Mouse (Mus musculus): ENCODE results near the gene Limk2. TPM values are rescaled to one million over a fixed set of nuclear protein-coding genes. Genes with fewer than 3 reads are reported as not detected.
A peak's percentile ranks its signal among the peaks of the same experiment; 100 is the strongest.

Gene Limk2
- total RNA-seq, 2 experiments from 2014 or later = 21.6 to 24.9 TPM

- no peak for DNase-seq
- intact Hi-C loops (cut with DNase I) = no loop called here
Observed at GRCm38 (mm10) chr11:3341476-3341875, 67.5 kb downstream of the Limk2 start.

GRCm38 (mm10) chr11:3337961-3338360, 71.0 kb downstream of the Limk2 start:
- intact Hi-C loops (cut with DNase I) = loop anchor here (5.0 kb wide), 1 partner anchor 114 kb away; the partner anchor contains the start of gene Rnf185

GRCm38 (mm10) chr11:3337173-3337955, 71.6 kb downstream of the Limk2 start:
- peak; percentile 54 to 71 for DNase-seq
- intact Hi-C loops (cut with DNase I) = loop anchor here (5.0 kb wide), 1 partner anchor 115 kb away; the partner anchor contains the start of gene Rnf185

More at GRCm38 (mm10) chr11:3337961-3338360, 71.0 kb downstream of the Limk2 start:
- no peak for DNase-seq

- intact Hi-C loops (cut with DNase I) = loop anchor here (5.0 kb wide), 1 partner anchor 116 kb away; the partner anchor contains the start of gene Rnf185
Observed at GRCm38 (mm10) chr11:3336602-3337001, 72.4 kb downstream of the Limk2 start.

GRCm38 (mm10) chr11:3335651-3336216, 73.3 kb downstream of the Limk2 start:
- intact Hi-C loops (cut with DNase I) = loop anchor here (5.0 kb wide), 1 partner anchor 117 kb away; the partner anchor contains the start of gene Rnf185
- peak; percentile 49 to 55 for DNase-seq

More at GRCm38 (mm10) chr11:3336602-3337001, 72.4 kb downstream of the Limk2 start:
- no peak for DNase-seq

DNA sequence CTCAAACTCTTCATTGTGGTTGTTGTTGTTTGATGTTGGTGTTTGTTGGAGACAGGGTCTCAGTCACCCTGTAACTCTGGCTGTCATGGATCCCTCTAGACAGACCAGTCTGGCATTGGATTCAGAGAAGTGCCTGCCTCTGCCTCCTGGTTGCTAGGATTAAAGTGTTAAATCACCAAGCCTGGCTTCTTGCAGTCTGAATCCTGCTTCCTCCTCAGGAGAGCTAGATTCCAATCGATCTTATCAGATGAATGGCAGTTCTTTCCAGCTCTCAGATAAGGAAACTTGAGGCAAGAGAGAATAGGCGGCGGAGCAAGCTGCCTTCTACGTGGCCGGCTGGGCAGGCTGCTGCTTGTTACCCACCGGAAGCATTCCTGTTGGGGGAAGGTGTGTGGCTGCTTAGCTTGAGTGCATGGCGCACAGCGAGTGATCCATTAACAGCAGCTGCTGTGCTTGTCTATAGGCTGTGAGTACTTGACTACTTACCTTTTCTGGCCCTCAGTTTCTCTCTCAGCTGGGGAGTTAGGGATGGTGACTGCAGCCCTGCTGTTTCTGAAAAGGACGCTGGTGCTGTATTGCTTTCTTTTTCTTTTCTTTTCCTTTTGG, 74.2 kb downstream of the Limk2 start:
- intact Hi-C loops (cut with DNase I) = loop anchor here (5.0 kb wide), 1 partner anchor 117 kb away; the partner anchor contains the start of gene Rnf185

GRCm38 (mm10) chr11:3334141-3334710, 74.8 kb downstream of the Limk2 start:
- intact Hi-C loops (cut with DNase I) = no loop called here
- no peak for DNase-seq

More for the DNA sequence above, 74.2 kb downstream of the Limk2 start:
- no peak for DNase-seq

- intact Hi-C loops (cut with DNase I) = no loop called here
- DNase-seq = no peak
Observed at GRCm38 (mm10) chr11:3333111-3333695, 75.8 kb downstream of the Limk2 start.

DNA sequence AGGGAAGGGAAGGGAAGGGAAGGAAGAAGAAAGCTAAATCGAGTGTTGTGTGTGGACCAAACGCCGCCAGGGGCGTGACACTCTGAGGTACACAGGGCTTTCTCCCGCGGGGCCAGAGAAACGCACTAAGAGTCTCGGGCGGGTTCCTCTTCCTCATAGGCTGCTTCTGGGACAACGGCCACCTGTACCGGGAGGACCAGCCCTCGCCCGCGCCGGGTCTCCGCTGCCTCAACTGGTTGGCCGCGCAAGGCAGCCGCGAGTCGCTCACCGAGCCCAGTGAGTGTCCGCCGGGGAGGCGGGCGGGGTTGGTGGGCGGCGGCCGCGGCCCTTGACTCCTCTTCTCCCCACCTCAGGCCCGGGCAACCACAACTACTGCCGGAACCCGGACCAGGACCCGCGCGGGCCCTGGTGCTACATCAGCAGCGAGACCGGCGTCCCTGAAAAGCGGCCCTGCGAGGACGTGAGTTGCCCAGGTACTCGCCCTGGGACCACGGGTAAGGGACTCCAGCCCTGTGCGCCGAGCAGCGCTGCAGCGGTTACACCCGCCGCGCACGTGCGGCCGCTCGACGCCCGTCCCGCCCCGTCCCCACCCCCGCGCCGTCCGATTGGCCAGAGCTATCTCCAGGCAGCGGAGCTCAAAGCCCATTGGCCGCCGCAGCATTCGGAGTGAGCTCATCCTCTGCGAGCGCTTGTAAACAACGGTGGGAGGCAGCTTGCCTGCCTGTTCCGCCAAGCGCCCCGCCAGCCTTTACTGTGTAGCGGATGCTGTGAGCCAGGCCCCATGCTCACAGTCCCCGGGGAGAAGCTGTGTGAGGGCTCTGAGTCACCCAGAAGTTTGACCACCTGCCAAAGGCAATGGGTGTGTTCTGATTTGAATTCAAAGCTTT, 77.0 kb downstream of the Limk2 start:
- DNase-seq = peak; percentile 92 to 93
- intact Hi-C loops (cut with DNase I) = loop anchor here (2.0 kb wide), 1 partner anchor 41 kb away; no protein-coding TSS in a partner anchor

DNA sequence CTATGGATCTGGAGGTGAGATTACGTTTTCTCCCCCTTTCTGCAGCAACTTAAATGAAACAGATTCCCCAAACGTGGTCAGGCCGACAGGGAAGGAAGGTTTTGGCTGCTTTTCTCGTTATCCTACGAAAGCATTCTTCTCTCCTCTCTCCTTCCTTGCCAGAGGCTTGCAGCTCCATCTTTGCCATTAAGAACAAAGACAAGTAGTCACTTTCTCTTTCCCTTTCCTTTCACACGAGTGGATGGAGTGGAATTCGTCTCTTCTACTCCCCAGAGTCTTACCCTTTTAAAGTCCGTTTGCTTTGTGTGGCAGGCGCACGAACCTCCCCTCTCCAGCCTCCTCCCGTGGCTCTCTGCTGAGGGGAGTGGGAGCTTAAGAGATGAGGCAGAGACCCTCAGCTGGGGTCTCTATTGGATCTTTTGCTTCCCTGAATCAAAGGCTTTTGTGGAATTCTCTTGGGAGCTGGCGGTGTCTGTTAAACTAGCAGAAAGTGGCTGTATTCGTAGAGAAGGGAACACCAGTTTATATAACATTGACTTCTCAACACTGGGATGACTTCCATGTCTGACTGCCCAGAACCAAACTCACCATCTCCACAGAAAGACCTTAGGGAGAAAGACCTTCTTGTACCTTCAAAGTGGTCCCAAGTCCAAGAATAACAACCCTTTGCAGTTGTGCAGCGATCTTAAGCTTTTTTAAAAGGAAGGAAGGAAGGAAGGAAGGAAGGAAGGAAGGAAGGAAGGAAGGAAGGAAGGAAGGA, 77.8 kb downstream of the Limk2 start:
- intact Hi-C loops (cut with DNase I) = loop anchor here (2.0 kb wide), 1 partner anchor 40 kb away; no protein-coding TSS in a partner anchor
- DNase-seq = no peak

GRCm38 (mm10) chr11:3330566-3330965, 78.4 kb downstream of the Limk2 start:
- intact Hi-C loops (cut with DNase I) = loop anchor here (2.0 kb wide), 1 partner anchor 40 kb away; no protein-coding TSS in a partner anchor

DNA sequence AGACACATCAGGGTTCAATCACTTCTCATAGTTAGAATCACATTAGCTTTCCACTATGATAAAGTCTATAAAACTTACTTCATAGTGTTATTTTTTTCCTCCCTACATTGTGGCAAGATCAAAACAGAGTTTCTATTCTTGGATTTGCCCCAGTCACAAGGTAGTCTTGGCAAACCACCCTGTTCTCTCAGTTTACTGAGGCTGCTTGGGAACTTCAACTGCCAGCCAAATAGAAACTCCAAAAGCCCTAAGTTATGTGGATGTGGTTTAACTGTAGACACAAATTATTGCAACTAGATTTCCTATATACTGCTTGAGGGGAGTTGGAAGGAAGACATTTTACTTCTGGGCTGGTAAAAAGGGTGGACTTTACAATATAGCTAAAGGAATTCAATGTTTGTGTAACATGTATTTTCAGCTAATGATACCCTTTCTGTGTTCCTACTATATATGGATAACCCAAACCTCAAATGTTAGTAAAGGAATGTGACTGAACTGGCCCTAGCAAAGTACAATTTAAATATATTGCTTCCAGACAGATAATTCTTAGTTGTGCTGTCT, 79.0 kb downstream of the Limk2 start, which contains the start of gene Pik3ip1:
TSS of gene Pik3ip1 (plus strand) at position 511 of the 561 bp plus-strand sequence.
- peak in 1 of 2 experiments; percentile 40 for DNase-seq
- intact Hi-C loops (cut with DNase I) = loop anchor here (2.0 kb wide), 1 partner anchor 39 kb away; no protein-coding TSS in a partner anchor

More at GRCm38 (mm10) chr11:3330566-3330965, 78.4 kb downstream of the Limk2 start:
- peak; percentile 89 to 92 for DNase-seq

GRCm38 (mm10) chr11:3328806-3329775, 79.9 kb downstream of the Limk2 start:
- intact Hi-C loops (cut with DNase I) = no loop called here
- DNase-seq = no peak

GRCm38 (mm10) chr11:3328271-3328670, 80.7 kb downstream of the Limk2 start:
- DNase-seq = no peak
- intact Hi-C loops (cut with DNase I) = no loop called here

DNA sequence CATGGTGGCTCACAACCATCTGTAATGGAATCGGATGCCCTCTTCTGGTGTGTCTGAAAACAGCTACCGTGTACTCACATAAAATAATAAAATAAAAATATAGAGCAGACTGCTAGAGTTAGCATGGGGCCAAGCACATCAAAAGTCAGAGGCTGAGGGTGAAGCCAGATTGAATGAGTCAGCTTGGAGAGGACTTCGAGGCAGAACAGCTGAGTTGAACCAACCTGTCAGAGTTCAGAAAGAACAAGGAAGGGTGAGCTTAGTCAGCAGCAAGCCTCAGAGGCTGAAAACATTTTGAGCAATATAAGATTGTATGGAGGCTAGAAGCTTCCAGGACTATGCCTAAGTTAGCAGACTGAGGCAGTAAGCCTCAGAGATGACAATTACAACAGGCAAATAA, 90.7 kb downstream of the Limk2 start:
- intact Hi-C loops (cut with DNase I) = no loop called here
- no peak for DNase-seq

GRCm38 (mm10) chr11:3314148-3314547, 94.8 kb downstream of the Limk2 start:
- intact Hi-C loops (cut with DNase I) = no loop called here
- peak; percentile 69 to 70 for DNase-seq

GRCm38 (mm10) chr11:3313294-3313693, 95.7 kb downstream of the Limk2 start:
- DNase-seq = no peak
- intact Hi-C loops (cut with DNase I) = no loop called here
